Mouse (Mus musculus) stomach, postnatal 0 days (tissue): Measurements from ENCODE around the gene Kif22. TPM values are rescaled to one million over a fixed set of nuclear protein-coding genes. Genes with fewer than 3 reads are reported as not detected.

ENCODE experiments used
- ATAC-seq: fragments of 200-750 bp; cut with Nextera tagmentation; 2 replicates; pipeline ENCODE4 v1.8.0; 2017; ENCODE audit not compliant: low FRiP score, low TSS enrichment
- DNase-seq: peaks from one replicate; pipeline ENCODE4 v3.0.0-alpha.2; 2016; ENCODE audit warnings: low spot score
- H3K27ac ChIP-seq: fragments of 300-500 bp; sonication (generic); replicated peaks from 2 replicates; pipeline ENCODE4 v1.5.1; 2014; ENCODE audit warnings: mild to moderate bottlenecking, control low read depth
- H3K27me3 ChIP-seq: fragments of 300-500 bp; sonication (generic); 2 replicates; pipeline ENCODE4 v1.6.1; 2014; ENCODE audit warnings: low read length; ENCODE audit not compliant: control insufficient read depth, insufficient read depth
- H3K36me3 ChIP-seq: fragments of 300-500 bp; sonication (generic); 2 replicates; pipeline ENCODE4 v1.6.1; 2014; ENCODE audit warnings: low read length, mixed read lengths; ENCODE audit not compliant: control insufficient read depth, insufficient read depth
- H3K4me1 ChIP-seq: fragments of 300-500 bp; sonication (generic); replicated peaks from 2 replicates; pipeline ENCODE4 v1.6.1; 2014; ENCODE audit warnings: antibody characterized with exemption; ENCODE audit not compliant: control insufficient read depth, insufficient read depth
- H3K4me2 ChIP-seq: fragments of 300-500 bp; sonication (generic); replicated peaks from 2 replicates; pipeline ENCODE4 v1.6.1; 2014; ENCODE audit warnings: low read depth, mild to moderate bottlenecking, control low read depth, moderate library complexity
- H3K4me3 ChIP-seq: fragments of 300-500 bp; sonication (generic); 2 replicates; pipeline ENCODE4 v1.5.1; 2014; ENCODE audit warnings: low read depth, low read length, control low read depth
- H3K9ac ChIP-seq: fragments of 300-500 bp; sonication (generic); 2 replicates; pipeline ENCODE4 v1.6.1; 2014; ENCODE audit warnings: mild to moderate bottlenecking, low read length, control low read depth, mixed read lengths
- H3K9me3 ChIP-seq: fragments of 300-500 bp; sonication (generic); 2 replicates; pipeline ENCODE4 v1.6.1; 2016; ENCODE audit warnings: low read length; ENCODE audit not compliant: control insufficient read depth
- CTCF ChIP-seq: IDR thresholded peaks from 2 replicates; pipeline ENCODE4 v1.5.1; 2016; ENCODE audit warnings: antibody characterized with exemption, low read depth, mild to moderate bottlenecking, moderate library complexity
- EP300 ChIP-seq: optimal IDR thresholded peaks from 2 replicates; pipeline ENCODE3; 2016; ENCODE audit warnings: antibody characterized with exemption
- WGBS: fragments of 180-500 bp; shearing (Covaris S2); extraction: QIAGEN DNeasy Blood & Tissue Kit; methylation state at CpG from one replicate; pipeline ENCODE4 v1.1.7; 2014; 5-methylcytosine and 5-hydroxymethylcytosine counted together
- polyA plus RNA-seq: library from polyadenylated mRNA; unstranded; fragments of >200 nt; fragmentation: Nextera tagmentation; extraction: Ambion mirVana; gene quantifications from 2 replicates; pipeline ENCODE4 v1.2.1, GENCODE M21; 2015

Kif22 gene
- polyA plus RNA-seq, 1 experiment from 2014 or later, result 24.4 TPM

- no peak for DNase-seq
- 86% methylated on average over 5 of the region's 5 CpGs for WGBS
- no peaks in the 10 kb centered on the region for H3K9me3 ChIP-seq
- H3K27me3 ChIP-seq, result no peaks in the 10 kb centered on the region
- no peaks in the 10 kb centered on the region for H3K4me1 ChIP-seq
- H3K36me3 ChIP-seq, result no peaks in the 10 kb centered on the region
- H3K27ac ChIP-seq, result no peak overlapping the region
- no peak overlapping the region for H3K9ac ChIP-seq
- no peak for ATAC-seq
- TF ChIP-seq EP300 (no peak), CTCF (no peak)
- H3K4me3 ChIP-seq, result no peak overlapping the region
- no peak overlapping the region for H3K4me2 ChIP-seq
Observed at GRCm38 (mm10) chr7:127076188-127076587, 33.9 kb upstream of the Kif22 start.

GRCm38 (mm10) chr7:127073221-127073620 lies 30.9 kb upstream of the Kif22 start:
- H3K4me3 ChIP-seq, result no peak overlapping the region
- H3K4me1 ChIP-seq, result no peaks in the 10 kb centered on the region
- DNase-seq (no peak), ATAC-seq (no peak)
- H3K9ac ChIP-seq, result no peak overlapping the region
- H3K27me3 ChIP-seq, result no peaks in the 10 kb centered on the region
- H3K4me2 ChIP-seq, result no peak overlapping the region
- 76% methylated on average over 4 of the region's 4 CpGs for WGBS
- TF ChIP-seq CTCF (no peak), EP300 (no peak)
- no peaks in the 10 kb centered on the region for H3K9me3 ChIP-seq
- H3K27ac ChIP-seq, result no peak overlapping the region
- H3K36me3 ChIP-seq, result no peaks in the 10 kb centered on the region

- no peak overlapping the region for H3K4me3 ChIP-seq
- no peak overlapping the region for H3K4me2 ChIP-seq
- H3K27ac ChIP-seq, result no peak overlapping the region
- WGBS, result 61% methylated on average over 4 of the region's 4 CpGs
- DNase-seq (no peak), ATAC-seq (no peak)
- TF ChIP-seq EP300 (no peak), CTCF (no peak)
- H3K9ac ChIP-seq, result no peak overlapping the region
- H3K36me3 ChIP-seq, result no peaks in the 10 kb centered on the region
- no peaks in the 10 kb centered on the region for H3K4me1 ChIP-seq
- H3K27me3 ChIP-seq, result no peaks in the 10 kb centered on the region
- no peaks in the 10 kb centered on the region for H3K9me3 ChIP-seq
Observed at GRCm38 (mm10) chr7:127070871-127071413, 28.7 kb upstream of the Kif22 start.

- WGBS, result 54% methylated on average over 4 of the region's 4 CpGs
- no peak overlapping the region for H3K4me2 ChIP-seq
- TF ChIP-seq EP300 (no peak), CTCF (no peak)
- no peak overlapping the region for H3K27ac ChIP-seq
- H3K9me3 ChIP-seq, result no peaks in the 10 kb centered on the region
- no peak for DNase-seq
- H3K4me1 ChIP-seq, result no peaks in the 10 kb centered on the region
- H3K36me3 ChIP-seq, result no peaks in the 10 kb centered on the region
- H3K4me3 ChIP-seq, result no peak overlapping the region
- no peaks in the 10 kb centered on the region for H3K27me3 ChIP-seq
- H3K9ac ChIP-seq, result no peak overlapping the region
- ATAC-seq, result no peak
Observed at GRCm38 (mm10) chr7:127066317-127066716, 24.0 kb upstream of the Kif22 start.

GRCm38 (mm10) chr7:127065538-127065937 lies 23.3 kb upstream of the Kif22 start:
- H3K27ac ChIP-seq, result no peak overlapping the region
- WGBS, result 86% methylated on average over 6 of the region's 6 CpGs
- no peaks in the 10 kb centered on the region for H3K27me3 ChIP-seq
- no peaks in the 10 kb centered on the region for H3K9me3 ChIP-seq
- DNase-seq (no peak), ATAC-seq (no peak)
- H3K36me3 ChIP-seq, result no peaks in the 10 kb centered on the region
- H3K4me2 ChIP-seq, result no peak overlapping the region
- no peak overlapping the region for H3K4me3 ChIP-seq
- no peak overlapping the region for H3K9ac ChIP-seq
- no peaks in the 10 kb centered on the region for H3K4me1 ChIP-seq
- TF ChIP-seq CTCF, result peak; percentile 15; the same call in 1 of the 2 replicates
- TF ChIP-seq EP300, result no peak

- Histone ChIP-seq H3K36me3 (no peaks in the 10 kb centered on the region), H3K9me3 (no peaks in the 10 kb centered on the region), H3K27ac (no peak overlapping the region), H3K4me1 (no peaks in the 10 kb centered on the region), H3K4me2 (no peak overlapping the region), H3K4me3 (no peak overlapping the region), H3K9ac (no peak overlapping the region), H3K27me3 (no peaks in the 10 kb centered on the region)
- TF ChIP-seq CTCF, result peak; percentile 25; the same call in 1 of the 2 replicates
- no peak for TF ChIP-seq EP300
- DNase-seq (no peak), ATAC-seq (no peak)
- 64% methylated on average over 5 of the region's 5 CpGs for WGBS
Observed at GRCm38 (mm10) chr7:127055026-127055585, 12.8 kb upstream of the Kif22 start.
